Mouse (Mus musculus) spleen, postnatal 36 days (tissue): ENCODE results near the gene Rimklb.
A peak's percentile ranks its signal among the peaks of the same experiment; 100 is the strongest.
"Not testable (repeated sequence)": the region's sequence is repeated elsewhere in the genome, so short reads cannot be mapped to it uniquely, and the experiment has no call there.

ENCODE experiments used
- DNase-seq, 2 experiments: peaks; one replicate each; pipeline ENCODE4 v3.0.0; 2022; ENCODE audit warnings: low spot score in 2 of 2, mixed read lengths in 1 of 2

Rimklb gene

DNA sequence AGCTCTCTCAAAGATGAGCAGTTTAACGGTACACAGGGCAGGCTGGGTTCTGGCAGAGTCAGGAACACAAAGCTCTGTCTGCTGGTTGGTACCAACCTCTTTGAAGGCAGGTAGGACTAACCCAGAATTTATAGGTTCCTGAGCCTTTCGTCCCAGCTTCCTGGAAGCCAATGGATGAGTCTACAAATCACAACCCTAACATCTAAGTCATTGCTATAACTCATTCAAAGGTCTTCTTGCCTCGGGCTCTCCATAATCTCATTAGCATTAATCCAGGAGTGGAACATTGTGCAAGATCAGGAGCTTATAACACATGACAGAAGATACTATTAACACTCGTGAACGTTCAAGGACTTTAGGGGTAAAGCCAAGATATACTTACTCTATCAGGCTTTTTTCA is at the start of gene Rimklb:
Rimklb (minus strand) TSS at position 101 of the 400 bp plus-strand sequence.
- no peak for DNase-seq

DNA sequence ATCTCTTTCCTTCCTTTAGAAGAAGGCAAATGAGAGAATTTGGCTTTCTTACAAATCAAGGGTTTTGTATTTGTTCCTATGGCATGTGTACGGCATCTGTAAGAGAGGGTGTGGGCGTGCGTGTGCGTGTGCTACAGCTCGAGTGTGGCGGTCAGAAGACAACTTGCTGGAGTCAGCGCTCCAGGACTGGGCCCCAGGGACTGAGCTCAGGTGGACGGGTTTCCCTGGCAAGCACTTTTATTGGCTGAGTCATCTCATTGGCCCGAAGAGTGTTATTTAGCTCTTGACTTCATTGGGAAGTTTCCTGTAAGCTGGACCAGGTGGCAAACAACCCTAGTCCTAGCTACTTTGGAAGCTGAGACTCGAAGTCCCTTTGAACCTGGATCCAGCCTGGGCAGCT is 47.4 kb upstream of the Rimklb start:
- DNase-seq = no peak

DNA sequence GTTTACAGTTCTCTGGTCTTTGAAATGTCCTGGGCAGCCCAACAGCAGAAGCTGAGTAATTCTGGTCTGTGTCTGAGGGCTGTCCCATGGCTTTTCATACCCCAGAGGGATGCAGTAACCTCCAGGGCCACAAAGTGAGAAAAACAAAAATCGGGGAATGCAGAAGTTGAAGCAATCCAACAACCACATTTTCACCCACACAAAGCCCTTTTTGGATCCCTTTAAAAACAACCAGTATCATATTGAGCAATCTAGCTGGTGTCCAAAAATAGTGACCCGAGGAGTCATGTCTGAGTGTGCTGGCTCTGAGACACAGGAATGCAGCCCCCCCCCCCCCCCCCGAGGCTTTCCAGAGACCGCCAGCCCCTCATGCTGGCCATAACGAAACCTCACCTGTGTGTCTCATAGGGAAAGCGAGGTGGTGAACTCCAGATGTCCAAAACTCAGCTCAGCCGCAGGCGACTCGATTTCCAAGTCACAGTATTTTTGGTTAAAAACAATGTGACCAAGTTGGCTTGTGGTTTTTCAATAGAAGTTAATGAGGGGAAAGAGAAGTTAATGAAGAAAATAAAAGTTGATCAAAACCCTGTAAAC is 46.8 kb upstream of the Rimklb start:
- no peak for DNase-seq

DNA sequence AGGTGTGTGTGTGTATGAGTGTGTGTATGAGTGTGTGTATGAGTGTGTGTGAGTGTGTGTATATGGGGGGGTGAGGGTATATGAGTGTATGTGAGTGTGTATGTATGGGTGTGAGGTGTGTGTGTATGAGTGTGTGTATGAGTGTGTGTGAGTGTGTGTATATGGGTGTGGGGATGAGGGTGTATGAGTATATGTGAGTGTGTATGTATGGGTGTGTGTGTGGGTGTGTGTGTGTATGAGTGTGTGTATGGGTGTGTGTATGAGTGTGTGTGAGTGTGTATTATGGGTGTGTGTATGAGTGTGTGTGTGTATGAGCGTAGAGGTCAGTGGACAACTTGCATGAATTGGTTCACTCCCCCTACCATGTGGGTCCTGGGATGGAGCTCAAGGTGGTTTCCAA is 46.1 kb upstream of the Rimklb start:
- no peak for DNase-seq

DNA sequence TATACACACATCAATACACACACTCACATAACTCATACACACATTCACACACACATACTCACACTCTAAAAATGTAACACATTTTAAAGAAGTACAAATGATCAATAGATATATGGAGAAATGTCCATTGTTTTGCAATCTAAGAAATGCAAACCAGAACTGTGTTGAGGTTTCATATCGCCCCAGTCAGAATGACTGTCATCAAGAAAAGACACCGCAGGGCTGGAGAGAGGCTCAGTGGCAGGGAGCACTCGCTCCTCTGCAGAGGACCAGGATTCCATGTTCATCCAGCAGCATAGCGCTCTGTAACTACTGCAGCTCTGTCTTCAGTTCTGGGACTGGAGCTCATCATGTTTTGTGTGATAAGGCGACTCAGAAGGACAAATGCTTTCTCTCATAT is 45.0 kb upstream of the Rimklb start:
- no peak for DNase-seq

DNA sequence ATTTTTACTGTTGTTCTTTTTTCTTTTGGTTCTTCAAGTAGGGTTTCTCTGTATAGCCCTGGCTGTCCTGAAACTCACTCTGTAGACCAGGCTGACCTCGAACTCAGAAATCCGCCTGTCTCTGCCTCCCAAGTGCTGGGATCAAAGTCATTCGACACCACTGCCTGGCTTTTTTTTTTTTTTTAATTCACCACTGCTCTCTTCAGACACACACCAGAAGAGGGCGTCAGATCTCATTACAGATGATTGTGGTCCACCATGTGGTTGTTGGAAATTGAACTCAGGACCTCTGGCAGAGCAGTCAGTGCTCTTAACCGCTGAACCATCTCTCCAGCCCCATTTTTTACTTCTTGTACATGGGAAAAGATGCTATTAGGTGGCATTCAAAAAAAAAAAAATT is 43.9 kb upstream of the Rimklb start:
- not testable (repeated sequence) for DNase-seq

DNA sequence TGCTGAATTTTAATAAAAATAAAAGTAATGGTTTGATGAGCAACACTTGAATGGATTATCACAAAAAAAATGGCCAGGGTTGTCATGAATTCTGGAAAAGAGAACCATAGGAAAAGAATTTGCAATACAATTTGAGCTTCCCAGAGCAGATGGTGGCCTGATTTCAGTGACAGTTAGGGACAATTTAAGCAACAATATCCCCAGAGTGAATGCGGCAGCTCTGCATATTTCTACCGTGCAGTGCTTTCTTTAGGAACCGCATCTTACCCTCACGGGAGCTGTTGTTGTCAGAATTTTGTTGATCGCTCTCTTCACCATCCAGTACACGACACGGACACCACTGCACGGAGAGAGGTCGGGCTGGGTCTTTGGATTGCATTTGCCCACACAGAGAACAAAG is 41.0 kb upstream of the Rimklb start:
- no peak for DNase-seq

DNA sequence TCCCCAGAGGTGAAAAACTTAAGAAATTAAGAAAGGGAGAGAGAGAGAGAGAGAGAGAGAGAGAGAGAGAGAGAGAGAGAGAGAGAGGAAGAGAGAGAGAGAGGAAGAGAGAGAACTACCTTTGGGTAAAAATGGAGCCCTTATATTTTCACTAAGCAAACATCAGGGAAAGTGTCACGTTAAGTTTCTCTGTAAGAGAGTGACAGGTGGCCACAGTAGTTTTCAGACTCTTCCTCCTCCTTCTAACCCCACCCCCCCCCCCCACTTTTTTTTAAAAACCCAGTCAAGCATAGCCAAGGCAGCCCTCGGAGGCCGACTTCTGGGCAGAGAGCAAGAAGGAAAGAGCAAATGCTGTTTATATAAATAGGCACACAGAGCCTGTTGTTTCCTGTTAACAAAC is 35.5 kb upstream of the Rimklb start:
- DNase-seq = no peak

DNA sequence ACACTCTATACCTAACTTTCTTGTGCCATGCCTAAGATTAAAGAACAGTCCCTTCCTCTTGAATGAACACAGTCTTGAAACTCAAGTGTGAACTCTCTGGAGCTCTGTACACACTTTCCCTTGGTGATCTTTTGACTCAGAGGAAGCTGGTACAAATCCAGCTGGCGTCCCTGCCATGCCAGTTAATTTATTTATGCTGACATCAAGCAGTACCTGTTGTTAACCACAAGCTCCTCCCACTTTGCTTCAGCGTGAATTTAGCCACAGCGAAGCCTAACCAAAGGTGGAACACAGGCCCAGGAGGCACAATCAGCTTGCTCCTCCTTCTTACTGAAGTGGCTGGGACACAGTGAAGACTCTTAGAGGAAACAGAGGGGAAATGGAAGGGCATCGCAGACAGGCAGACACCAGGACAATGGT is 34.3 kb upstream of the Rimklb start:
- peak; percentile 42 to 54 for DNase-seq

DNA sequence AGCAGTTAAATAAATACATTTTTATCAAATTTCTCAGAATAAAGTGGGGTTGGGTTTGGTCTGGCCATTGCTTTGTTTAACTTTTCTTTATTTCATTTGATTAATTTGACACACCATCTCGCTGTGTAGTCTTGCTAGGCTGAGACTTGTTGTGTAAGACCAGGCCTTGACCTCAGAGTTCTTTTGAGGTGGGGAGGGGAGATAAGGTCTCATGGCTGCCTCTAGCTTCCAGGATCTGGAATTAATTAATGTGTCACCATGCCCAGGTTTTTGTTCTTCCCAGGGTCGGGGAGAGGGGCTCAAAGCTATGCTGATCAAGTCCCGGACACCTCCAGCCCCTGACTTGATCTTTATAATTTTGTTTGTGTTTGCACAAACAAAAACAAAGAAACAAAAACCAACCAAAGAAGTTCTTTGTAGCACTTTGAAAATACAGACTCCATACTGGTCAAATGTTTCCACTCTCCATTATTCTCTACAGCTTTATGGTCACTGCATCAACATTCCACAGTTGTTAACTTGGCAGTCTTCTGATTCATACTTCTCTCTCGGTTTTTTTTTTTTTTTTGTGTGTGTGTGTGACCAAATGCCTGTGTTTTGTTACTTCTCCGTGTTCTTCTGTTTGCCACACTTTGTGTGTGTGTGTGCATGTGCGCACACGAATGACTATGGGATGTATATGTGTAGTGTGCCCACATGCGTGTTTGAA is 33.1 kb upstream of the Rimklb start:
- no peak for DNase-seq

DNA sequence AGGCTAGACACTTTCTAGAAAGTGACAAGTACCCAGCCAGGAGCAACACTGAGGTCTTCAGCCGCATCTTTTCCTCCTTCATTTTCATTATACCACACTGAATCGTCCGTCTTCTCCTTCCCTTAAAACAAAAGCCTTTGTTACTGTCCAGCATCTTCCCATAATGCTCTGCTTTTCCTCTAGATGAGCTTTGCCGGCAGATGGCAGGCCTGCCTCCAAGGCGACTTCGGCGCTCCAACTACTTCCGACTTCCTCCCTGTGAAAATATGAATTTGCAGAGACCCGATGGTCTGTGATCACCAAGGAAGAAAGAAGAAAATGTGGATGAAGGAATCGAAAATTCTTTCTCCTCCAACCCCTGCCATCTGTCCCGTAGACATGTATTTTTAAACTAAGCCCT is 29.6 kb upstream of the Rimklb start:
- no peak for DNase-seq

DNA sequence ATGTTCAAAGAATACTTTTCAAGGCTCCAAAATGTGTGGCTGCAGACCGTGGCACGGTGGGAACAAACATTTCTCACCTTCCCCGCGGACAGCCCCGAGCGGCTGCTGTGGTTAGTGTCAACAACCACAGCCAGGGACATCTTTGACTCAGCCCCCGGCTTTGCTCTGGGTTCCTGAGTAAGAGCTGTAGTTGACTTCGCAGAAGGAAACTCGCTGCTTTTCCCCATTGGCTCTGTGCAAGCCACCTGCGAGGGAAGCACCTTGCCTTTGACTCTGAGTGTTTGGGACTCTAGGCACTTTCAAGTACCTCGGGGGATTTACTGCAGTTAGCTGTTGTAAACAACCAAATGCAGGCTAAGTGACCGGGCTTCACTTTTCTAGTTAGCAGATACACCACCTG is 29.0 kb upstream of the Rimklb start:
- peak; percentile 11 to 17 for DNase-seq

DNA sequence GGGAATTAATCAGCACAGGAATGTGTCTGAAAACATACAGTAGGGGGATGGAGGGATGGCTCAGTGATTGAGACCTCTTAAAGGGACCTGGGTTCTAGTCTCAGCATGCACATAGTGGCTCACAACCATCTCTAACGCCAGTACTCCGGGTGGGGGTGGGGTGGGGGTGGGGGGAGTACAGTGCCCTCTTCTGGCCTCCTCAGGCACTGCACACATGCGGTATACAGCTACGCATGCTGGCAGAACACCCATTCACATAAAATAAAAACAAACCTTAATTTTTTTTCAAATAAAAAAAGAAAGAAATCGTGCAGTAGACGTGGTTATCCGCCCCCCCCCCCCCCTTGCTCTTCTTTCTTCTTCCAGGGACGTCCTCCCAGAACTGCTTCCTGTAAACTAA is 24.7 kb upstream of the Rimklb start:
- no peak for DNase-seq

DNA sequence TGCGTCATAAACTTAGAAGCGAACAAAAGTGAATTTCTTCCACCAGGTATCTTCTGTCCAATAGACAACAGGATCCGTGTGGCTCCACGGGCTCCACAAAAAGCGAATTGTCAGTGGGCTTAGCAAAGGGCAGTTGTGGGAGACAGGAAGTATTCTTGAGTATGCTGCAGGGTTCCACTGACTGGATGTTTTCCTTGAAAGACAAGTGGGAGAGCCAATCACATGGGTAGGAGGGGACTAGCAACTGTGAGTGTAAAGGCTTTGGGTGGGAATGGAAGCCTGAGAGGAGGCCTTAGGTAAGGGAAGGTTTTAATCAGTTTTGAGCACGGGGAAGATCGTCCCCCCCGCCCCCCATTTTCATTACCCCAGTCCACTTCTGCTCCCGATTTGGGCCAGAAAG is 24.0 kb upstream of the Rimklb start:
- no peak for DNase-seq

DNA sequence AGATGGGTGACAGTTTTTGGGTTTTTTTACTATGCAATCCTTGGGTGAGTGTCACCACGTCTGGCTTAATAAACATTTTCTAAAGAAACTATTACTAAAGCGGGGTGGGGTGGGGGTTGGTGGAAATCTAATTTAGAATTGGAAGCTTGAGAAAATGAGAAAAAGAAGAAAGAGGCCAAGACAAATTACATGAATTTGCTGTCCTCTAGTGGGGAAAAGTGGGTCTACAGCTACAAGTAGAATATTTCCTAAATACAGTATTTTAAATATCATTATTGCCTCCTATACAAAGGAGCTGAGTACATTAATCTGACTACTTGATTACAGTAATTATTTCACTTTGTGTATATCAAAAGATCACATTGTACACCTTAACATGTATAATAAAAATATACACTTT is 20.8 kb upstream of the Rimklb start:
- DNase-seq = no peak

DNA sequence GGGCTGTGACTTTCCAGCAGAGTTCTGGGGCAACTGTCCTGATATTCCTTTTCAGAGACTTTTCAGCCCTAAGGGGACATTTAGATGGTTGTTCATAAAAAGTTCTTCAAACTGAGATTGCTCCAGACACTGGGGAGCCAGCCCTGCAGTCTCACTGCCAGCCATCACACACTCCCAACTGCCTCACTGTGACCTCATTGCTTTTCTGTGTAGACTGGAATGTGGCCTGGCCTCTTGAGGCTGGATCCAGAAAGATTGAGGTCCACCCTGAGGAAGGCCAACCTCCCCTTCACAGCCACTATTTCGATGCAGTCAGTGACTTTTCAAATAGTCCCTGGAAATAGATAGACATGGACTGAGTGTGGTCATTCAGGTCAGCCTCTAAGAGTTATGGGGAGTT is 19.1 kb upstream of the Rimklb start:
- no peak for DNase-seq

DNA sequence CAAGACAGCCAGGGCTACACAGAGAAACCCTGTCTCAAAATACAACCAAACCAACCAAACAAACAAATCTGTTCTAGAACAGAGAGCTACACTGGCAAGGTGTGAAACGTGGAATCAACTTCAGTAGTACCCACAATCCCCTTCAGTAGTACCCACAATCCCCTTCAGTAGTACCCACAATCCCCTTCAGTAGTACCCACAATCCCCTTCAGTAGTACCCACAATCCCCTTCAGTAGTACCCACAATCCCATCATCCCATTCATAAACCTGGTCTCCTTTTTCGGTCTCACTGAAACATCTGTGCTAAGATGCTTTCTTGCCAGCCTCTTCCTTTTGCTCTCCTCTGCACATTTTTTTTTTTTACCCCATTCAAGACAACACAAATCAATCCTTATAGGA is 17.2 kb upstream of the Rimklb start:
- not testable (repeated sequence) for DNase-seq

DNA sequence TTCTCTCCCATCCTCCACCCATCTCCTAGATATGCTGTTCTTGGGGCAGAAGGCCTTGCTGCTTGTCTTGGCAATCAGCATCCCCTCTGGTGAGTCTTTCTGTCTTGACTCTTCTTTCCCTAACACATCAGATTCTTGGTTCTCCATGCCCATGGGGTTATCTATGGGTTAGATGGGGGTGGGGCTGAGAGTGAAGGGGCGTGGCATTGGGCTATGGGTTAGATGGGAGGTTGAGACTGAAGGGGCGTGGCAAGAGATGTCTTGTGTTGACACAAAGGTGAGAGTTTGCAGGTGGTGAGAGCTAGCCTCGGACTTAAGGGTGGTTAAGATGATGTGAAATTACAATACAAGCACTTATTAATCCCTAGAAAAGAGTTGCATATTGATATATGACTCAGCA is 15.8 kb upstream of the Rimklb start:
- no peak for DNase-seq

DNA sequence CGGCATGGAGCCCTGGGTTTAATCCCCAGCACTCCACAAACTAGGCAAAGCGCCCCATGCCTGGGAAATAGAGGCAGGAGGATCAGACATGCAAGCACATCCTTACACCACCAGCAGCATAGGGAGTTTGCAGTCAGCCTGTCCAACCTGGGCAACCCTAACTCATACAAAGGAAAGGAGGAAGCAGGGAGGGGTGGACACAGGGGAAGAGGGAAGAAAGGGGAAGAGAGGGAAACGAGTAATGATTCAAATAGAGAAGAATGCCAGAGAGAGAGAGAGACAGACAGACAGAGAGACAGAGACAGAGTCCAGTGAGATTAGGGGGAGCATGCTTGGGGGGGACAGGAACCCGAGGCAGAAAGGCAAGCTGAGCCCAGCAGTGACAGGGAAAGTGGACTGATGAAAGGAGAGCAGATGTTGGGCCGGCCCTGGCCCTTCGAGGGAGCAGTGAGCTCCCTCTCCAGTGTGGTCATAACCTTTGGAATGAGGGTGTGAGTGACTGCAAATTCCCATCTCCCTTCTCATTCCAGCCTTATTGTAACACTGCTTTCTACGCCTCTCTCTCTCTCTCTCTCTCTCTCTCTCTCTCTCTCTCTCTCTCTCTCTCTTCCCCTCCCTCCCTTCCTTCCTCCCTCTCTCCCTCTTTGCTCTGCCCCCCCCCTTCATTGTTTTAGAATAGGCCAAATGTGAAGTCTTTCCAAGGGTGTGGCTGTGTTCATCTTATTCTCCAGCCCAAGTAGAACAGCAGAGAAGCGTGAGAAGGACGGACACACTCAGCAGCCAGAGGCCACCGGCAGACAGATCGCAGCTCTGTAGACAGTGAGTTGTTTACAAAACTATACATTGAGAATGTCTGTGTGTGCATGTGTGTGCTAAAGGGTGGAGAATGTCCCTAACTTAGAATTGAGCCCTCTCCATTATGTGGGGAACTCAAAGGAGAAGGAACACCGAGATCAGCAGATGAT is 14.6 kb upstream of the Rimklb start:
- DNase-seq = no peak

DNA sequence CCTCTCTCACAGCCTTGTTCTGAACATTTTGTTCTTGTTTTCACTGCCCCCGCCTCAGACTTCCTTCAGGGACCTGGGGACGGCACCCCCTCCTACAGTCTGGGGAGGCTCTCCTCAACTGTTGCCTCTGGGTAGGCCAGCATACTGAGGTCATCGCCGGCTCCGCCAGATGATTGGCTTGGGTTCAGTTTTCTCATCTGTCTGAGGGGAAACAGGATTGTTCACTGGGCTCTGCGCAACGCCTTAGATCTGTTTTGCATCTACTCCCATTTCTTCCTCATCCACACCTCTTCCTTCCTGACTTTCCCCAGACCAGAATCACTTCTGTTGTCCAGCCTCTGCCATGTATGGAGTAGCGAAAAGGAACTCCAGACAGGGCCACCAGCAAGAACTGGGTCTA is 9.9 kb upstream of the Rimklb start:
- DNase-seq = no peak

DNA sequence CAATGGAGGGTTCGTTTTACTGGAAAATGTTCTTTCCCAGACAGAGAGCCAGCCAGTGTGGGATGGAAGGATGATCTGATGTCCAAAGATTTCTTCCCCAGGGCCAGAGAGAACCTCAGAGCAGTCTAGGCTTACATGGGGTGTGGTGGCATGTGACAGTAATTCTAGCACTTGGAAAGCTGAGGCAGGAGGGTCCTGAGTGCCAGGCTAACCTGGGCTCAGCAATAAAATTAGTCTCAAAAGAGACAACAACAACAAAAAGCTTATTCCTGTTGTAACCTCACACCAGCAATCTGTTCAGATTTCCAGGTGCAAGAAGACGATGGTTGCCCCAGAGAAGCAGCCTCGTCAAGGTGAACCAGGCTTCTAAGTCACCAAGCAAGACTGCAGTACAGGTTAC is 7.0 kb upstream of the Rimklb start, which contains the start of gene Mfap5:
Mfap5 (plus strand) TSS at position 301 of the 400 bp plus-strand sequence.
- no peak for DNase-seq

DNA sequence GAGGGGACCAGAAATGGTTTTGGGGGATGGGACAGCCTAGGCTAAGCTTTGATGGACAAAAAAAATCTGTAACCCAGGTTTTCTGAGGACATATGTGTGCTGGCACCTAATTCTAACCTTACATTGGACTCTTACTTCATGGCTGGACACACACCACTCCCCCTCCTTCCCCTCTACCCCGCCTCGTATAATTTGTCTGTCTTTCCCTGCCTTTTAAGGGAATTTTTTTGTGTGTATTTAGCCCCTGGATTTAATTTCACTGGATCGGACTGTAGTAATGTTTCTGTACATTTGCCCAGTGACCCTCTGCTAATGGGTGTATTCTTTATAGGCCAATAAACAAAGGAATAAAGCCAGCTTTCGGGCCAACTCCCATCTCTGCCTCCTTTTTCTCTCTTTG is 6.5 kb upstream of the Rimklb start:
- DNase-seq = no peak

DNA sequence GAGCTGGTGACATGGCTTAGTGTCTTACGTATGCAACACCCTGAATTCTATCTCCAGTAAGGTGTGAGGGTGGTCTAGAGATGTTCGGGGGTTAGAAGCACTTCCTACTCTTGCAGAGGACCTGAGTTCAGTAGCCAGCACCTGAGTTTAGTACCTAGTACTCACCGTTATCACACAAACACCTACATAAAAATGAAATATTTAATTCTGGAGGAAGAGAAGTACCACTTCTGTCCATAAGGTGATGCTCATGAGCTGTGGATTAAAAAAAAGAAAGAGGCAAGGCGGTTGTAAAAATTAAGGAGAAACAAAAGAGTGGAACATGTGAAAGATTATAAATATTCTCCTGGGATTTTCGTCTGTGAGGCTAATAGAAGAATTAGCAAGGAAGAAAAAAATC is 2.1 kb downstream of the Rimklb start:
- no peak for DNase-seq
